Comparison of ENCODE assay signal across 30 mouse cellular contexts in genomic region chr3:133846301-133846700, GRCm38 (mm10).
"Had no signal": no experiment of that assay in that cellular context is flagged by ENCODE, and none has a peak within 500 bp of the region (broad histone marks: within the 10 kb centered on the region; RNA-seq: fewer than 3 reads in every experiment).

No protein-coding gene starts in this region.

- H3K9ac ChIP-seq: limb, embryonic 12.5 days; limb, embryonic 13.5 days; limb, embryonic 15.5 days; liver, embryonic 12.5 days; liver, embryonic 13.5 days; liver, embryonic 14.5 days; liver, embryonic 15.5 days; liver, postnatal 0 days; lung, embryonic 14.5 days; lung, embryonic 15.5 days; midbrain, embryonic 12.5 days; midbrain, embryonic 13.5 days; midbrain, embryonic 15.5 days; neural tube, embryonic 12.5 days had no signal

- H3K27me3 ChIP-seq: limb, embryonic 12.5 days; limb, embryonic 13.5 days; limb, embryonic 15.5 days; liver, embryonic 12.5 days; liver, embryonic 13.5 days; liver, embryonic 15.5 days; lung, embryonic 15.5 days; megakaryocyte, embryonic 14.5 days; midbrain, embryonic 12.5 days; midbrain, embryonic 13.5 days; midbrain, embryonic 15.5 days; neural tube, embryonic 12.5 days had no signal

- H3K4me2 ChIP-seq: limb, embryonic 12.5 days; limb, embryonic 13.5 days; limb, embryonic 15.5 days; liver, embryonic 11.5 days; liver, embryonic 12.5 days; liver, embryonic 13.5 days; liver, embryonic 15.5 days; lung, embryonic 14.5 days; lung, embryonic 15.5 days; midbrain, embryonic 11.5 days; midbrain, embryonic 12.5 days; midbrain, embryonic 13.5 days; midbrain, embryonic 15.5 days; neural tube, embryonic 12.5 days had no signal

- H3K9me3 ChIP-seq: limb, embryonic 10.5 days; limb, embryonic 12.5 days; limb, embryonic 13.5 days; limb, embryonic 15.5 days; liver, embryonic 12.5 days; liver, embryonic 13.5 days; liver, embryonic 15.5 days; lung, embryonic 15.5 days; megakaryocyte, embryonic 14.5 days; midbrain, embryonic 10.5 days; midbrain, embryonic 12.5 days; midbrain, embryonic 13.5 days; midbrain, embryonic 15.5 days; neural tube, embryonic 12.5 days had no signal

- H3K4me1 ChIP-seq: limb, embryonic 10.5 days; limb, embryonic 12.5 days; limb, embryonic 13.5 days; limb, embryonic 15.5 days; liver, embryonic 12.5 days; liver, embryonic 13.5 days; liver, embryonic 15.5 days; lung, embryonic 15.5 days; megakaryocyte, embryonic 14.5 days; midbrain, embryonic 10.5 days; midbrain, embryonic 12.5 days; midbrain, embryonic 13.5 days; midbrain, embryonic 15.5 days; neural tube, embryonic 12.5 days had no signal

- H3K27ac ChIP-seq: limb, embryonic 10.5 days; limb, embryonic 12.5 days; limb, embryonic 13.5 days; limb, embryonic 15.5 days; liver, embryonic 12.5 days; liver, embryonic 13.5 days; liver, embryonic 14.5 days; liver, embryonic 15.5 days; lung, embryonic 15.5 days; macrophage; midbrain, embryonic 10.5 days; midbrain, embryonic 12.5 days; midbrain, embryonic 13.5 days; midbrain, embryonic 15.5 days; neural tube, embryonic 12.5 days had no signal

- DNase-seq: left cerebral cortex, postnatal 4 days; liver; liver, embryonic 13.5 days; liver, postnatal 0 days; lung, adult 18-20 months; lung, adult 2 months; lung, embryonic 14.5 days; lung, postnatal 10 days; lung, postnatal 14 days; lung, postnatal 36 days; lung, postnatal 4 days; midbrain, embryonic 14.5 days had no signal

- H3K4me3 ChIP-seq: limb, embryonic 10.5 days; limb, embryonic 12.5 days; limb, embryonic 13.5 days; limb, embryonic 15.5 days; liver, embryonic 12.5 days; liver, embryonic 13.5 days; liver, embryonic 15.5 days; lung, embryonic 15.5 days; megakaryocyte, embryonic 14.5 days; midbrain, embryonic 10.5 days; midbrain, embryonic 12.5 days; midbrain, embryonic 13.5 days; midbrain, embryonic 15.5 days; myocyte; neural tube, embryonic 12.5 days had no signal

- H3K36me3 ChIP-seq: limb, embryonic 10.5 days; limb, embryonic 12.5 days; limb, embryonic 13.5 days; limb, embryonic 15.5 days; liver, embryonic 12.5 days; liver, embryonic 13.5 days; liver, embryonic 15.5 days; lung, embryonic 15.5 days; midbrain, embryonic 10.5 days; midbrain, embryonic 12.5 days; midbrain, embryonic 13.5 days; midbrain, embryonic 15.5 days; neural tube, embryonic 12.5 days had no signal
